9 mouse cellular contexts compared by ENCODE assay signal in genomic region chr4:84362337-84362823, GRCm38 (mm10).
DNase-seq lines count a peak whose midpoint lies in the region; TF ChIP-seq lines count a peak whose summit lies in the region.
"Had no signal": no experiment of that assay in that cellular context is flagged by ENCODE, and none has a peak within 500 bp of the region (broad histone marks: within the 10 kb centered on the region; RNA-seq: fewer than 3 reads in every experiment).

No protein-coding gene starts in this region.

- H3K27ac ChIP-seq in kidney, adult 2 months (ENCODE audit: insufficient read depth, low read depth, low read length), result no peak overlapping the region
- peak overlapping the region; percentile 62 for H3K27ac ChIP-seq in embryonic facial prominence, embryonic 10.5 days (replicated peaks)

- no peaks in the 10 kb centered on the region for H3K9me3 ChIP-seq in embryonic facial prominence, embryonic 10.5 days

- 54% methylated on average over 8 of the region's 8 CpGs for WGBS in kidney, adult 2 months
- whole genome bisulfite sequencing in embryonic facial prominence, embryonic 10.5 days, result 33% methylated on average over 8 of the region's 8 CpGs

- no peak for TF ChIP-seq CTCF in kidney, adult 2 months (conservative IDR thresholded peaks at IDR 0.05; ENCODE audit: insufficient read depth, insufficient read length, low read depth, low read length)

- peak overlapping the region; percentile 39 for H3K4me2 ChIP-seq in myocyte (ENCODE audit: low read depth)

- peak; percentile 13 to 34 for DNase-seq in kidney, postnatal 4 days
- no peak for DNase-seq in kidney, adult 2 months
- DNase-seq in embryonic facial prominence, embryonic 10.5 days (ENCODE audit: low spot score), result peak; percentile 76
- peak; percentile 7 for DNase-seq in heart, postnatal 25 days (ENCODE audit: low spot score)
- no peak for DNase-seq in T-cell, adult 2 months (ENCODE audit: low spot score)
- DNase-seq in kidney, adult 9 months, result no peak
- DNase-seq in natural killer cell, adult 2 months (ENCODE audit: low spot score in 2 of 2), result no peak

- no peaks in the 10 kb centered on the region for H3K4me1 ChIP-seq in kidney, adult 2 months (ENCODE audit: control insufficient read depth, insufficient read depth, low read length)
- peaks cover 47% of the 10 kb centered on the region for H3K4me1 ChIP-seq in embryonic facial prominence, embryonic 10.5 days

- intact Hi-C loops in heart, postnatal 25 days (cut with DNase I), result no loop called here

- no peaks in the 10 kb centered on the region for H3K36me3 ChIP-seq in kidney, adult 2 months (ENCODE audit: control insufficient read depth, insufficient read depth, low read length)
- H3K36me3 ChIP-seq in embryonic facial prominence, embryonic 10.5 days (replicated peaks), result no peaks in the 10 kb centered on the region
- H3K36me3 ChIP-seq in myocyte (ENCODE audit: control insufficient read depth, insufficient read depth), result no peaks in the 10 kb centered on the region

- H3K27me3 ChIP-seq in kidney, adult 2 months (replicated peaks; ENCODE audit: control insufficient read depth, insufficient read depth, low read length), result no peaks in the 10 kb centered on the region
- no peaks in the 10 kb centered on the region for H3K27me3 ChIP-seq in embryonic facial prominence, embryonic 10.5 days (replicated peaks; ENCODE audit: low read depth, poor library complexity, severe bottlenecking)
- no peaks in the 10 kb centered on the region for H3K27me3 ChIP-seq in myocyte (ENCODE audit: control insufficient read depth, insufficient read depth, insufficient read length)
- H3K27me3 ChIP-seq: Patski had no signal

- TF ChIP-seq POLR2A in kidney, adult 2 months (IDR thresholded peaks at IDR 0.05; ENCODE audit: low read depth, low read length), result no peak
- TF ChIP-seq POLR2A in myocyte (IDR thresholded peaks at IDR 0.05; ENCODE audit: insufficient read length, low read depth), result no peak

- no peak overlapping the region for H3ac ChIP-seq in myocyte (ENCODE audit: control insufficient read depth, insufficient read length)

- H3K4me3 ChIP-seq in kidney, adult 2 months (ENCODE audit: insufficient read depth, low read depth, low read length), result no peak overlapping the region
- H3K4me3 ChIP-seq in embryonic facial prominence, embryonic 10.5 days, result no peak overlapping the region
- no peak overlapping the region for H3K4me3 ChIP-seq in myocyte

- no peaks in the 10 kb centered on the region for H3K79me2 ChIP-seq in myocyte (ENCODE audit: control insufficient read depth, insufficient read depth)

TF ChIP-seq in myocyte, 11 proteins besides CTCF, POLR2A, EP300 and RAD21:
- TF ChIP-seq MAX (IDR thresholded peaks at IDR 0.05; ENCODE audit: low read depth), result no peak

Comparison
In these comparisons a context has a peak if more than half of its experiments do, and no peak if none do; other contexts are left out.
1. DNase-seq: peak in kidney, postnatal 4 days (2 of 2), embryonic facial prominence, embryonic 10.5 days (single experiment) and heart, postnatal 25 days (single experiment); none in kidney, adult 2 months (single experiment), T-cell, adult 2 months (single experiment), kidney, adult 9 months (single experiment) and natural killer cell, adult 2 months (0 of 2).